Mouse (Mus musculus) embryonic facial prominence, embryonic 15.5 days (tissue): Measurements from ENCODE around the gene B4galt4. TPM values are rescaled to one million over a fixed set of nuclear protein-coding genes. Genes with fewer than 3 reads are reported as not detected.

Experiments used
- ATAC-seq: fragments of 200-750 bp; cut with Nextera tagmentation; 2 replicates; pipeline ENCODE4 v1.8.0; 2017; ENCODE audit warnings: low read depth, moderate TSS enrichment; ENCODE audit not compliant: insufficient number of reproducible peaks, low FRiP score, low TSS enrichment
- H3K27ac ChIP-seq: fragments of 300-500 bp; sonication (generic); replicated peaks from 2 replicates; pipeline ENCODE4 v1.5.1; 2015; ENCODE audit warnings: mild to moderate bottlenecking, inconsistent platforms
- H3K27me3 ChIP-seq: fragments of 300-500 bp; sonication (generic); 2 replicates; pipeline ENCODE4 v1.6.1; 2015; ENCODE audit warnings: inconsistent platforms
- H3K36me3 ChIP-seq: fragments of 300-500 bp; sonication (generic); 2 replicates; pipeline ENCODE4 v1.6.1; 2015; ENCODE audit warnings: mild to moderate bottlenecking, inconsistent platforms
- H3K4me1 ChIP-seq: fragments of 300-500 bp; sonication (generic); 2 replicates; pipeline ENCODE4 v1.6.1; 2015; ENCODE audit warnings: inconsistent platforms
- H3K4me2 ChIP-seq: fragments of 300-500 bp; sonication (generic); replicated peaks from 2 replicates; pipeline ENCODE4 v1.6.1; 2015; ENCODE audit warnings: mild to moderate bottlenecking, inconsistent platforms
- H3K4me3 ChIP-seq: fragments of 300-500 bp; sonication (generic); replicated peaks from 2 replicates; pipeline ENCODE4 v1.5.1; 2015; ENCODE audit warnings: mild to moderate bottlenecking, inconsistent platforms
- H3K9ac ChIP-seq: fragments of 300-500 bp; sonication (generic); 2 replicates; pipeline ENCODE4 v1.6.1; 2015; ENCODE audit warnings: inconsistent platforms
- H3K9me3 ChIP-seq: fragments of 300-500 bp; sonication (generic); replicated peaks from 2 replicates; pipeline ENCODE4 v1.6.1; 2016; ENCODE audit warnings: inconsistent platforms
- WGBS: fragments of 180-500 bp; shearing (Covaris S2); methylation state at CpG from one replicate; pipeline ENCODE4 v1.1.7; 2015; 5-methylcytosine and 5-hydroxymethylcytosine counted together
- polyA plus RNA-seq: library from polyadenylated mRNA; unstranded; fragments of >200 nt; fragmentation: Nextera tagmentation; extraction: Ambion mirVana; gene quantifications from 2 replicates; pipeline ENCODE4 v1.2.1, GENCODE M21; 2015

The B4galt4 gene
- polyA plus RNA-seq, 1 experiment from 2014 or later: 24.7 TPM

- H3K27ac ChIP-seq: no peak overlapping the region
- no peak overlapping the region for H3K4me3 ChIP-seq
- H3K4me2 ChIP-seq: no peak overlapping the region
- H3K27me3 ChIP-seq: no peaks in the 10 kb centered on the region
- 68% methylated on average over 12 of the region's 12 CpGs for whole genome bisulfite sequencing
- H3K9me3 ChIP-seq: no peaks in the 10 kb centered on the region
- no peak overlapping the region for H3K9ac ChIP-seq
- no peak for ATAC-seq
- peaks cover 9% of the 10 kb centered on the region for H3K36me3 ChIP-seq
- no peaks in the 10 kb centered on the region for H3K4me1 ChIP-seq
These were observed 30.9 kb downstream of the B4galt4 start for GRCm38 (mm10) chr16:38772906-38773496.

GRCm38 (mm10) chr16:38774964-38775746 is 33.1 kb downstream of the B4galt4 start:
- ATAC-seq: no peak
- Histone ChIP-seq H3K9ac (no peak overlapping the region), H3K27ac (no peak overlapping the region), H3K27me3 (no peaks in the 10 kb centered on the region), H3K4me2 (no peak overlapping the region), H3K4me1 (no peaks in the 10 kb centered on the region), H3K4me3 (no peak overlapping the region), H3K36me3 (no peaks in the 10 kb centered on the region), H3K9me3 (no peaks in the 10 kb centered on the region)
- 60% methylated on average over 7 of the region's 7 CpGs for WGBS

GRCm38 (mm10) chr16:38776342-38776741 is 34.3 kb downstream of the B4galt4 start:
- WGBS: 48% methylated on average over 6 of the region's 6 CpGs
- H3K4me2 ChIP-seq: no peak overlapping the region
- no peak for ATAC-seq
- no peak overlapping the region for H3K9ac ChIP-seq
- H3K36me3 ChIP-seq: no peaks in the 10 kb centered on the region
- H3K9me3 ChIP-seq: no peaks in the 10 kb centered on the region
- no peaks in the 10 kb centered on the region for H3K4me1 ChIP-seq
- no peaks in the 10 kb centered on the region for H3K27me3 ChIP-seq
- no peak overlapping the region for H3K4me3 ChIP-seq
- no peak overlapping the region for H3K27ac ChIP-seq

- no peak for ATAC-seq
- Histone ChIP-seq H3K4me3 (no peak overlapping the region), H3K27ac (no peak overlapping the region), H3K4me2 (no peak overlapping the region), H3K27me3 (no peaks in the 10 kb centered on the region), H3K9me3 (no peaks in the 10 kb centered on the region), H3K4me1 (no peaks in the 10 kb centered on the region), H3K36me3 (no peaks in the 10 kb centered on the region), H3K9ac (no peak overlapping the region)
- WGBS: 95% methylated on average over 7 of the region's 7 CpGs
These were observed 39.0 kb downstream of the B4galt4 start for GRCm38 (mm10) chr16:38780960-38781572.

- Histone ChIP-seq H3K27me3 (no peaks in the 10 kb centered on the region), H3K4me2 (no peak overlapping the region), H3K4me3 (no peak overlapping the region), H3K4me1 (no peaks in the 10 kb centered on the region), H3K27ac (no peak overlapping the region), H3K9me3 (no peaks in the 10 kb centered on the region), H3K9ac (no peak overlapping the region), H3K36me3 (no peaks in the 10 kb centered on the region)
- WGBS: 66% methylated on average over 2 of the region's 2 CpGs
- ATAC-seq: no peak
These were observed 39.9 kb downstream of the B4galt4 start for GRCm38 (mm10) chr16:38781946-38782345.

- no peak for ATAC-seq
- H3K9ac ChIP-seq: no peak overlapping the region
- no peak overlapping the region for H3K4me2 ChIP-seq
- 50% methylated on average over 2 of the region's 2 CpGs for WGBS
- no peak overlapping the region for H3K27ac ChIP-seq
- H3K4me1 ChIP-seq: no peaks in the 10 kb centered on the region
- no peaks in the 10 kb centered on the region for H3K9me3 ChIP-seq
- no peaks in the 10 kb centered on the region for H3K27me3 ChIP-seq
- no peak overlapping the region for H3K4me3 ChIP-seq
- no peaks in the 10 kb centered on the region for H3K36me3 ChIP-seq
These were observed 40.5 kb downstream of the B4galt4 start for GRCm38 (mm10) chr16:38782524-38783067.

- Histone ChIP-seq H3K4me3 (no peak overlapping the region), H3K4me2 (no peak overlapping the region), H3K4me1 (no peaks in the 10 kb centered on the region), H3K27me3 (no peaks in the 10 kb centered on the region), H3K9me3 (no peaks in the 10 kb centered on the region), H3K36me3 (no peaks in the 10 kb centered on the region), H3K27ac (no peak overlapping the region), H3K9ac (no peak overlapping the region)
- 75% methylated on average over 7 of the region's 7 CpGs for WGBS
- no peak for ATAC-seq
These were observed 43.2 kb downstream of the B4galt4 start for GRCm38 (mm10) chr16:38785301-38785700.

- Histone ChIP-seq H3K27me3 (no peaks in the 10 kb centered on the region), H3K4me1 (no peaks in the 10 kb centered on the region), H3K4me2 (no peak overlapping the region), H3K9me3 (no peaks in the 10 kb centered on the region), H3K36me3 (no peaks in the 10 kb centered on the region), H3K9ac (no peak overlapping the region), H3K4me3 (no peak overlapping the region), H3K27ac (no peak overlapping the region)
- WGBS: 72% methylated on average over 2 of the region's 2 CpGs
- no peak for ATAC-seq
These were observed 47.0 kb downstream of the B4galt4 start for GRCm38 (mm10) chr16:38789016-38789415.

- no peaks in the 10 kb centered on the region for H3K4me1 ChIP-seq
- no peaks in the 10 kb centered on the region for H3K27me3 ChIP-seq
- 63% methylated on average over 3 of the region's 3 CpGs for WGBS
- H3K27ac ChIP-seq: no peak overlapping the region
- H3K36me3 ChIP-seq: no peaks in the 10 kb centered on the region
- no peak overlapping the region for H3K4me2 ChIP-seq
- no peaks in the 10 kb centered on the region for H3K9me3 ChIP-seq
- no peak overlapping the region for H3K4me3 ChIP-seq
- ATAC-seq: no peak
- no peak overlapping the region for H3K9ac ChIP-seq
These were observed 47.9 kb downstream of the B4galt4 start for GRCm38 (mm10) chr16:38789966-38790365.

- Histone ChIP-seq H3K4me1 (no peaks in the 10 kb centered on the region), H3K4me2 (no peak overlapping the region), H3K27me3 (no peaks in the 10 kb centered on the region), H3K36me3 (no peaks in the 10 kb centered on the region), H3K9me3 (no peaks in the 10 kb centered on the region), H3K9ac (no peak overlapping the region), H3K27ac (no peak overlapping the region), H3K4me3 (no peak overlapping the region)
- 24% methylated on average over 6 of the region's 6 CpGs for WGBS
- no peak for ATAC-seq
These were observed 51.1 kb downstream of the B4galt4 start for GRCm38 (mm10) chr16:38793120-38793519.

GRCm38 (mm10) chr16:38798957-38799450 is 56.9 kb downstream of the B4galt4 start:
- ATAC-seq: no peak
- H3K9ac ChIP-seq: no peak overlapping the region
- no peak overlapping the region for H3K4me2 ChIP-seq
- no peaks in the 10 kb centered on the region for H3K9me3 ChIP-seq
- no peaks in the 10 kb centered on the region for H3K27me3 ChIP-seq
- no peaks in the 10 kb centered on the region for H3K36me3 ChIP-seq
- 77% methylated on average over 3 of the region's 3 CpGs for WGBS
- no peak overlapping the region for H3K27ac ChIP-seq
- H3K4me3 ChIP-seq: no peak overlapping the region
- 0 out of 2 replicates have a peak, but pooled peaks cover 3% of the 10 kb centered on the region for H3K4me1 ChIP-seq
